Mouse (Mus musculus): ENCODE measurements around the gene Vim.
"Not testable (repeated sequence)": the region's sequence is repeated elsewhere in the genome, so short reads cannot be mapped to it uniquely, and the experiment has no call there.

Vim gene

GRCm38 (mm10) chr2:13560396-13560795, 13.3 kb upstream of the Vim start:
- no peak for DNase-seq (ENCODE audit: low read depth, low spot score)

DNA sequence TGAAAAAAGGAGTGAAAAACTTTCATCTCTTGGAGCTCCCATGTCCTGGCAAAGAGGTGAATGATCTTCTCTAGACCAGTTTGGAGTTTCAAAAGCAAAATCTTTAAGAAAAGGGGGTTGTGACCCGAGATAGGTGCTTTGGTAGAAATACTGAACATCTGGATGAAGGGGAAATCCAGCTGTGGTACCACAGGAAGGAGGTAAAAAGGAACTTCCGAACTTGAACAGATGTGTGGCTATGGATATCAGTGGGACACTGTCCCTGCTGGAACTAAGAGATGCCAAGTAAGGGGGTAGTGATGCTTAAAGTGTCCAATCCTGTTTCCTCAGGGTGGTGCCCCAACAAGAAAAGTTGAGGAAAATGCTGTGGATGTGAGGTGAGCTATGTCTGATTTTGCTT, 3.6 kb upstream of the Vim start:
- no peak for DNase-seq (ENCODE audit: low read depth, low spot score)

DNA sequence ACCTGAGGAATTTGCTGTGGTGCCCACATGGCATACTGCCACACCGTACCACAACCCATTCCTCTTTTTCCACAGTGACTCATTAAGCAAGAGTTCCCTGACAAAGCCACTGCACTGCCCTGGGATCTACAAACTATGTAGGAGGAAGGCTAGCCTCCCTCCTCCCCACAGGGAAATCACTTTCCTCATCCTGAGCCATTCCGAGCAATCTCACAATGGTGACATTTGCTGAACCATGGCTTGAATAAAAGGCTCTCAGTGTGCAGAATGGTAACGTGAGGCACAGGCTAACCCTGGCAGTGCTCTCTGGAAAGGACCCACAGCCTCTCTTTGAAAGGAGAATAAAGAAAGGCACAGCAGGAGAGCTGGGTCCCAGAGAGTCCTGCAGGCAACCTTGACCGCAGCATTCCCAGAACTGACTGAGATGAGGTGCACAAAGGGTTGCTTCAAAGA, 1.6 kb upstream of the Vim start:
- no peak for DNase-seq (ENCODE audit: low read depth, low spot score)

GRCm38 (mm10) chr2:13572647-13573407, 900 bp upstream of the Vim start:
- DNase-seq (ENCODE audit: low read depth, low spot score): peak; percentile 12

DNA sequence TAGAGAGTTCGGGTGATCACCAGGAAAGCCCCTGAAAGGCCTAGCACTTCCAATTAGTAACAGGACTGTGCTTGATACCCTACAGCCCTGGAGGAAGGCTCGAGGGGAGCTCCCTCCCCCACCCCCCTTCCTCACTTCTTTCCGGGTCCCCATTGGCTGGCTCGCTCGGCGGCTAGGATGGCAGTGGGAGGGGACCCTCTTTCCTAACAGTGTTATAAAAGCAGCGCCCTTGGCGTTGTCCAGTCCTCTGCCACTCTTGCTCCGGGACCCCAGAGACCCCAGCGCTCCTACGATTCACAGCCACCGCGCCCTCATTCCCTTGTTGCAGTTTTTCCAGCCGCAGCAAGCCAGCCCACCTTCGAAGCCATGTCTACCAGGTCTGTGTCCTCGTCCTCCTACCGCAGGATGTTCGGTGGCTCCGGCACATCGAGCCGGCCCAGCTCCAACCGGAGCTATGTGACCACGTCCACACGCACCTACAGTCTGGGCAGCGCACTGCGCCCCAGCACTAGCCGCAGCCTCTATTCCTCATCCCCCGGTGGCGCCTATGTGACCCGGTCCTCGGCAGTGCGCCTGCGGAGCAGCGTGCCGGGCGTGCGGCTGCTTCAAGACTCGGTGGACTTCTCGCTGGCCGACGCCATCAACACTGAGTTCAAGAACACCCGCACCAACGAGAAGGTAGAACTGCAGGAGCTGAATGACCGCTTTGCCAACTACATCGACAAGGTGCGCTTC, 506 bp downstream of the Vim start:
- peak; percentile 73 for DNase-seq (ENCODE audit: low read depth, low spot score)

DNA sequence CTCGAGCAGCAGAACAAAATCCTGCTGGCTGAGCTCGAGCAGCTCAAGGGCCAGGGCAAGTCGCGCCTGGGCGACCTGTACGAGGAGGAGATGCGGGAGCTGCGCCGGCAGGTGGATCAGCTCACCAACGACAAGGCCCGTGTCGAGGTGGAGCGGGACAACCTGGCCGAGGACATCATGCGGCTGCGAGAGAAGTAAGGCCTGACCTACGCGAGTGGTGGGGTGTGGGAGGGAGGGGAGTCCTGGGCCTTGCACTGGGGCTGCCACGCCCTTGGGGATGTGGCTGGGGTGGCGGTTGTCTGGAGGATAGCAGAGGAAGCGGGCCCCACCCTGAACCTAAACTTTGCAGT, 1.0 kb downstream of the Vim start:
- DNase-seq (ENCODE audit: low read depth, low spot score): peak; percentile 71

DNA sequence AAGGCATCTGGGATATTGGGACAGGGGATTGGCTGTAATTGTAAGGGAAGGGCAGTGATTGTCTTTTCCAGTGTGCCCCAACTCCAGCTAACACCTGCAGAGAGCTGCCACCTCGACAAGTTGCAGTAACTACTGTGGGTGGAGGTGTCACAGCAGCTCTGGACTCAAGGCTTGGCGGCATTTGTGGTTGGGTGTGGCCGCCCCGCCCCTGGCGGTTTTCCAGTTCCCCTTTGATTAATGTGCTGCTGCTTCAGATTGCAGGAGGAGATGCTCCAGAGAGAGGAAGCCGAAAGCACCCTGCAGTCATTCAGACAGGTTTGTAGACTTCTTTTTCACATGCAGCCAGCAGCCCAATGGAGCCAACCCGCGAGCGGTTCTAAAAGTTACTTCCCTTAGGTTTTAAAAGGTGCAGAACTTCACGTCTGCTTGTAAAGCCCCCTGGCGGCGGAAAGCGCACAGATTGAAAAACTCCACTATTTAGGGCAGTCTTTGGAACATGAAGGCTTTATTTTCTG, 1.6 kb downstream of the Vim start:
- DNase-seq (ENCODE audit: low read depth, low spot score): peak; percentile 83

DNA sequence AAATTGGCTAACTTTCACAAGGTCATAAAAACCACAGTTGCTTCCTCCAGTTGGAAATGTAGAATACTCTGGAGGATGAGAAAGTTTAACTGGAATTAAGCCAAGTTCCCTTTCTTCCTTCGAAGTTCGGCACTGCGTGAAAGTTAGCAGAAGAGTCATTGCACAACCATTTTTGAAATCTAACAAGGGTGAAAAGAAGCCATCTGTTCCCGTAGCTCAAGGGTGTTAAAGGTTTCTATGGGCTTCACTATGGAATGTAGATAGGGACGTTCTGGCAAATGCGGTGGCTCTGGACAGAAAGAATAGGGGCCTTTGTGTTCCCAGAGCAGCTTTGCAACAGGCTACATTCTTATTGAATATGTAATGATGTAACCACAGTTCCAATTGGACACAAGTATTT, 2.2 kb downstream of the Vim start:
- DNase-seq (ENCODE audit: low read depth, low spot score): peak; percentile 15

- DNase-seq (ENCODE audit: low read depth, low spot score): no peak
Observed at GRCm38 (mm10) chr2:13577399-13577798, 3.7 kb downstream of the Vim start.

DNA sequence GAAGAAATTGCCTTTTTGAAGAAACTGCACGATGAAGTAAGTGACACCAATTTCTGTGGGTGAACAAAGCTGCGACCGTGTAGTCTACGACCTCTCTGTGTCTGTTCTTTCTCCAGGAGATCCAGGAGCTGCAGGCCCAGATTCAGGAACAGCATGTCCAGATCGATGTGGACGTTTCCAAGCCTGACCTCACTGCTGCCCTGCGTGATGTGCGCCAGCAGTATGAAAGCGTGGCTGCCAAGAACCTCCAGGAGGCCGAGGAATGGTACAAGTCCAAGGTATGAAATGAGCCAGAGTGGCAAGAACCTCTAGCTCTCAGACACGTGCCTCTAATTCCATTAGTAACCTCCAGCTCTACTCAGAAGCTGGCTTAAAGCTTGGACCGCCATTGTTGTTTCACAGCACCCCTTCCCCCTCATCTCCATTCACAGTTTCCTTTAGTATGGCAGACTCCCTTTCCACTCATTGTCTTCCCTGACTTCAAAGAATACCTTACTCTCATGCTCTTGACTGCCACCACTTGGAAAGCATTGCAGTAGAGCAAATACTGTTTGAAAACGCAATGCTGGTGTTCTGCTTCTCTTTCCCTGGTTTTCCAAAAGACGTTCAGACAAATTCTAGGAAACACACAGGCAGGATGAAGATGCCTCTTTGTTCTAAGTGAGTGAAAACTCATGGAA, 4.9 kb downstream of the Vim start:
- DNase-seq (ENCODE audit: low read depth, low spot score): no peak

GRCm38 (mm10) chr2:13579315-13579714, 5.6 kb downstream of the Vim start:
- peak; percentile 45 for DNase-seq (ENCODE audit: low read depth, low spot score)

DNA sequence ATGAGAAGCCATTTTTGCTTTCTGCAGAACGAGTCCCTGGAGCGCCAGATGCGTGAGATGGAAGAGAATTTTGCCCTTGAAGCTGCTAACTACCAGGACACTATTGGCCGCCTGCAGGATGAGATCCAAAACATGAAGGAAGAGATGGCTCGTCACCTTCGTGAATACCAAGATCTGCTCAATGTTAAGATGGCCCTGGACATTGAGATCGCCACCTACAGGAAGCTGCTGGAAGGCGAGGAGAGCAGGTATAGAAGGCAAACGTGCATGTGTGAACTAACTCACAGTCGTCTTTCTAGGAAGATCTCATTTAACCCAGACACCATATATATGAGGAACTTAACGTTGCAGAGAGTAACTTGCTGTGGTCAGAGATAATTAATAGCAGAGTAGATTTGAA, 6.3 kb downstream of the Vim start:
- DNase-seq (ENCODE audit: low read depth, low spot score): peak; percentile 39

DNA sequence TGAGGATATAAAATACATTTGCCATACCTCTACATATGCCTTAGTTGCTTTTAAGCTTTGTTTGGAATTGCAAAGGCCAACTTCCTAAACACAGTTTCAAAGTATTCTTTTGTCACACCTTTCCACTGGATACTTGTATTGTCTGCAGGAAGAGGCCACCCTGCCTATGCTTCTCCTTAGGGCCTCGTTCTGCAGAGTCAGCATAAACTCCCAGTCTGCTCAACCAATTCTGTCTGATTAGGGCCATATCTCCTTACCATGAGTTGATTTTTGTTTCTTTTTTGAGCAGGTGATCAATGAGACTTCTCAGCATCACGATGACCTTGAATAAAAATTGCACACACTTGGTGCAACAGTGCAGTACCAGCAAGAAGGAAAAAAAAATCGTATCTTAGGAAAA, 8.5 kb downstream of the Vim start:
- DNase-seq (ENCODE audit: low read depth, low spot score): no peak

GRCm38 (mm10) chr2:13583746-13584145, 10.0 kb downstream of the Vim start:
- DNase-seq (ENCODE audit: low read depth, low spot score): not testable (repeated sequence)

- DNase-seq (ENCODE audit: low read depth, low spot score): no peak
Observed at GRCm38 (mm10) chr2:13593328-13593727, 19.6 kb downstream of the Vim start.

- peak; percentile 22 for DNase-seq (ENCODE audit: low read depth, low spot score)
Observed at GRCm38 (mm10) chr2:13596965-13597656, 23.4 kb downstream of the Vim start.

GRCm38 (mm10) chr2:13598166-13598565, 24.4 kb downstream of the Vim start:
- no peak for DNase-seq (ENCODE audit: low read depth, low spot score)

DNA sequence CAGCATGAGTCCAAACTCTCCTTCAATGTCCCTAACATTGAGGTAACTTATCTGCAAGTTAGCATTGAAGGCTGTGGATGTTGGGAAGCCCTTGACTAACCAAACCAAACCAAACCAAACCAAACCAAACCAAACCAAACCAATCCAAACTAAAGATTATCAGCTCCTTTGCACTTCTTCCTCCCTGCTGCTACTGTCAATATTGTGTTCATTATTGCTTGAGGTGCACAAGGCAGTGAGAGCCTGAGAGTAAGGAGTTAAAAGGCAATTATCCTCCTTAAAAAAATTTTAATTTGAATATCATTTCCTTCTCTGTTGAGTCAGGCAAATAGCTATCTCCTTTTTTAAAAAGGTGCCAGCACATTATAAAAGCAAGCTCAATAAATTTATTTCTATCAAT, 29.4 kb downstream of the Vim start:
- DNase-seq (ENCODE audit: low read depth, low spot score): no peak

GRCm38 (mm10) chr2:13603636-13604035, 29.9 kb downstream of the Vim start:
- DNase-seq (ENCODE audit: low read depth, low spot score): not testable (repeated sequence)

- no peak for DNase-seq (ENCODE audit: low read depth, low spot score)
Observed at GRCm38 (mm10) chr2:13630136-13630832, 56.6 kb downstream of the Vim start.
